Mouse (Mus musculus): ENCODE measurements at regions not wholly inside any gene's neighbourhood (a gene's known extent, or its start where the extent isn't known, plus 50 kb on each side); places are given as distances from the start of the nearest gene placed in this dataset.
A peak's percentile ranks its signal among the peaks of the same experiment; 100 is the strongest.
"Not testable (repeated sequence)": the region's sequence is repeated elsewhere in the genome, so short reads cannot be mapped to it uniquely, and the experiment has no call there.

DNA sequence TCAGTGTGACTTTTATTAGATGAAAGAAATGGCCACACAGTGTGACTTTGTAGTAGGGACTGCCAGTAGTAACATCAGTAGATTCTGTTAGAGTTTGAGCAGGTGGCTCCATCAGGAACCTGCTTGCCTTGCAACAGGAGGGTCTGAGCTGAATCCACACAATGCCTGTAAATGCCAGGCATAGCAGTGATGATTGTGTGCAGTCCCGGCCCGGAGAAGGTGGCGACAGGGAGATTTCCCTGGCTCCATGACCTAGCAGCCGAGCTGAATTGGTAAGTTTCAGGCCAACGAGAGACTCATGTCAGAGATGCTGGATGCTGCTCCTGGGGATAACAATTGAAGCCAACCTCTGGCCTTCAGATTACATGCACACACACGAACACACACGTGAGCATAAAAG, 102.8 kb upstream of the Tbl1xr1 start:
- DNase-seq: no peak

DNA sequence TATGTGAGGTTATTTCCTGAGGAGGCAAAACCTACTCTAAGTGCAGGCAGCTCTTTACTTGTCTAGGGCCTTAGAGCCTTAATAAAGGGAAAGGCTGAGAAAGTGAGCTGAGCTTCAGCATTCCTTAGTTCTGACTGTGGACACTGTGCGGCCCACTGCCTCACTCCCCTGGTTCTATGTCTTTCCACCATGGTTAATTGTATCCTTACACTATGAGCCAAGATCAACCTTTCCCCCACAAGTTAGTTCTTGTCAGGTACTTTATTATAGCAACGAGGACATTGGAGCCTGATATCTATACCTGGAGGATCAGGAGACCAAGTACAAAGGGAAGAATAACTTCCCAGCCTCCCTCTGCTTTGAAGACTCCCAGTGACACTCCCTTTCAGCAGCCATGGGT, 101.7 kb upstream of the Tbl1xr1 start:
- DNase-seq: no peak

DNA sequence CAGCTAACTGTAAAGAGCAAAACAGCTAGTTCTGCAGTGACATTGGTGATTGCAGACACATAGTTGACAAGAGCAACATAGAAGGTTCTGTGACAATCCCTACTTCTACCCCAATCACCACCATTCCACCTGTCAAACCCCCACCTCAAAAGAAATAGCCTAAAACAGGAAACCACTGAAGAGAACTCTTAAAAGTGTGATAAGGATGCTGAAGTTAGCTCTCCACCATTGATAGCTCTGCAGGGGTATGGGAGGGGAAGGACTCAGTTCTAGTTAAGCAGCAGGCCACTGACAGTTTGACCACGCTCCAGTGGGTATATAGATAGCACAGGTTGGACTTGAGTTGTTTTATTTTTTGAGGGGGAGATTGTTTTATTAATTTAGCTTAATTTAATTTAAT, 98.7 kb upstream of the Tbl1xr1 start:
- no peak for DNase-seq

DNA sequence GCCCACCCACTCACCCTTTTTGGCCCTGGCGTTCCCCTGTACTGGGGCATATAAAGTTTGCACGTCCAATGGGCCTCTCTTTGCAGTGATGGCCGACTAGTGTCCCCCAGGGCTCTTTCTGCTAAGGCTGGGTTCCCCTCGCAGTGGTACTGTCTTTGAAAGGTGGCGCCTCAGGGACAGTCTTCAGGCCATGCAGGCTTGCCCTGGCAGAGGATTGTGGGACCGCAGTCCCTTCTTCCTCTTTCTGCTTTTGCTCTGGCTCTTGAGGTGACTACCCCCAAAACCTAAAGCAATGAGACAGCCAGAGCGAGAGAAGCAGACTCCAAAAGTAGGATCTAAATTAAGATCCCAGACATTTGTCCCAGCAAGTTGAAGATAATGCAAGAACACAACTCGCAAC, 93.5 kb upstream of the Tbl1xr1 start:
- no peak for DNase-seq

DNA sequence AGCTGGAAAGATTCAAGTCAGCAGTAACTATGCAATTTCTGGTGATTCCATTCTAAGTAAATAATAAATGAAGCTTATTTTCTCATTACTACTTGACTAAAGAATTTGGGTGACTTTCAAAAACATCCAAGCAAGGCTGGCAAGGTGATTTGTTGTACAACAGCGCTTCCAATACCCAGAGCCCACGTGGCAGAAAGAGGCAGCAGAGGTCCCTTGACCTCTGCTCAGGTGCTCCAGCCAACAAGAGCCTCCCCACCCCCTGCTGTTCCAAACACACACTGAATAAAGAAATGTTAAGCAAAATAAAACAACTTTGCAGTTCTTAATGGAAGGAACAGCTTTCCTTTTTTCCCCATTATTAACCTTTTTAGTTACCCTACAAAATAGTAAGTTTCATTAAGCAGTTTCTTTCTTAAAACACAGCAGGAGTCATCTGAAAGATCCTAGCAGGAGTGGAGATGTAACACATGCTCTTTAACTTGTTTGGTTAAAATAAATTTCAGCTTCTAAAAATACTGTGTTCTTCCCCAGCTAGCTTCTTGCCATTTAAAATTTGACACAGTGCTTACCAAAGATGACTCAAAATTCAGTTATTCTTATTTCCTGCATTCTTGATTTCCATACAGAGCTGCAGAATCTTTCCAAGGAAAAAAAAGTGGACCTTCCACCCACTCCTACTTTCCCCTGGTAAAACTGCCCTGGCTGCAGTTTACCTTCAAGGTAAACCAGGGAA, 92.3 kb upstream of the Tbl1xr1 start:
- no peak for DNase-seq

DNA sequence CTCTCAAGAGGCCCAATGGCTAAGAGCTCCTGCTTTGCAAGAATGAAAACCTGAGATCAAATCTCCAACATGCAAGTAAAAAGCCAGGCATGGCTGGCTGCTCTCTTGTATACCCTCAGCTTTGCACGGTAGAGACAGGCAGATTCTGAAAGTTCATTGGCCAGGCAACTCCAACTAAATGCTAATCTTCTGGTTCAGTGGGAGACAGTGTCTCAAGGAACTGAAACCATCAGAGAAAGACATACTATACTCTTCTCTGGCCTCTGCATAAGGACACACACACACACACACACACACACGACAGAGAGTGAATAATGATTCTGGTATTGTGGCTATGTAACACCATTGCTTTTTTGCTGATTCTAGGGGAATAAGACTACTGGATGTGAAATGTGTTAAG, 91.6 kb upstream of the Tbl1xr1 start:
- no peak for DNase-seq

DNA sequence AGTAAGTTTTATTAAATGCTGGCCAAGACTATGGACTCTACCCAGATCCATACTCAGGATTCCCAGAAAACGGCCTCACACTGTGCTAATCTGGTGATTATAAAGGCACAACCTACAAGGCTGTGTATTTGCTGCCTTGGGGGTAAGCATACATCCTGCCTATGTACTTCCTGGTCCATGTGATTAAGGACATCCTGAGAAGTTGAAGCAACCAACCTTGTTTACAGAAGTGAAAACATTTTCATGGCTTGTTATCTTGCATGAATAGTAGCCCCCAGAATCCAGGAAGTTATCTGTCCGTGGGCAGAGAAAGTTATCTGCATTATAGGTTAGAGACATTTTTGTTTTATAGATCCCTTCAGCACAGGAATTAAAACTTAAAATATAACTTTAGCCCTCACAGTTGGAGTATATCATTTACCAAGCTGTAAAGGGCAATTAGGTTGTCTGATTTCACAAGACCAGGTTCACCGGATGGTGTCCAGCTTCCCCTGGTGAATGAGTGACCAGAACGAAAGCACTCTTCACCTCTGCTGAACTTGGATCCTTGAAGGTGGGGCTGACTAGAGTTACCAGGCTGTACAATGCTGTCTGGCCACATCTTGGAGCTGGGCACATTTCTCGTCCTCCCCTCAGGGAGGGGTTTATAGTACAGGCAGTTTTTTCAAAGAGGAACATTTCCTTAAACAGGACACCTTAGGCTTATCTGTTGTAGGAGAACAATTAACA, 90.1 kb upstream of the Tbl1xr1 start:
- no peak for DNase-seq

DNA sequence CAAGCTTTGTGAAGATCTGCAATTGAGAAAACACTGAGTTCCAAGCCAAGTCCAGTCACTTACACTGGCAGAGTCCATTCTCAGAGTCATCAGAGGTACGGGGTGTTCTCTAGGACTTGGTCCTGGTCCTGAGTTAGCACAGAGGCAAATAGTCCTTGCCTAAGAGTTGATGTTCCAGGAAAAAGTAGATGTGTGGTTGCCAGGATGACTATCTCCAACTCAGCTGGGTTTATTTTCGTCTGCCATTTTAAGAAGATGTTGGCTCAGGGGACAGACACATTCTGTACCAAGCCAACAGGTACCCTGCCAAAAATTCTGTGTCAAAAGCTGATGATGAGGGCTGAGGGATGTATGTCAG, 89.6 kb upstream of the Tbl1xr1 start:
- DNase-seq: no peak

DNA sequence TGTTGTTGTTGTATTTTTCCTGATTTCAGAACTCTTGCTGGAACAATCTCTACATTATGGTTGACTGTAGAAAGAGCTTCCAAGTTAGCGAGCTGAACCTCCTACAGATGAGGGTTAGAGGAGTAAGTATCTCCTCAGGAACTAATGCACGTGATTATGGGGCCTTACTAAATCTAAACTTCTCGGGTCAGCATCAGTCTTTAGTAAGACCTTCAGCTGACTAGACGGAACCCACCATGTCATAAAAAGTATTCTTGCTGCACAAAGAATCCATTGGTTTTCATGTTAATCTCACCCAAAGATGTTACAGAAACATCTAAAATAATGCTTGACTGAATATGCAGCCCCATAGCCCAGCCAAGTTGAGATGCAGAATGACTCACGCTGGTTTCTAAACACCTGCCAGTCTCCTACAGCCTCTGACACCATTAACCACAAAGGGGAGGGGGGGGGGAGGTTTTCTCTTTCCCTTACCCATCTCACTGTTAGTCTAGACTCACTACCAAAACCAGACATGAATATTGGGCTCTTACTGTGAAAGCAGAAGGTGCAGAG, 88.9 kb upstream of the Tbl1xr1 start:
- no peak for DNase-seq

DNA sequence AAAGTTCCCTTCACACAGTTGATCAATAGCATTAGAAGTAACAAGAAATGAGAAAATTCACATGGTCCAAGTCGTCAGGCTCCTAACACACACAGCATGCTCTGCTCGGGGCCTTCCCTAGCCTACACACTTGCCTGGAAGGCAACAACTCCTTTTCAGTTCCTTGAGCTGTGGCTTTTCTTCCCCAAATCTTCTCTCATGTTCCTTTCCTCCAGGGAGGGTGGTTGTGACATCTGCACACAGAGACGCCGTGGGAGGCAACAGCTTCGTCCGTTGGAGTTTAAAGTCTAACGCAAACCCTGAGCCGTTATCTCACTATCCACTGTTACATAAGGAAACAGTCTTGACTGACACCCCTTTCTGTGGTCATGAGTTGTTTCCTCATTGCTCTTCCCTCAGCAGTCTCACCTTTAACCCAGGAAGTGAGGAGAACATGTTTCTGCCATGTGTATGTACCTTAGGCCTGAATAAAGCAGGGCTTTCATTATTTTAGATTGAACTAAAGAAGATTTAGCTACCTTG, 88.4 kb upstream of the Tbl1xr1 start:
- no peak for DNase-seq

DNA sequence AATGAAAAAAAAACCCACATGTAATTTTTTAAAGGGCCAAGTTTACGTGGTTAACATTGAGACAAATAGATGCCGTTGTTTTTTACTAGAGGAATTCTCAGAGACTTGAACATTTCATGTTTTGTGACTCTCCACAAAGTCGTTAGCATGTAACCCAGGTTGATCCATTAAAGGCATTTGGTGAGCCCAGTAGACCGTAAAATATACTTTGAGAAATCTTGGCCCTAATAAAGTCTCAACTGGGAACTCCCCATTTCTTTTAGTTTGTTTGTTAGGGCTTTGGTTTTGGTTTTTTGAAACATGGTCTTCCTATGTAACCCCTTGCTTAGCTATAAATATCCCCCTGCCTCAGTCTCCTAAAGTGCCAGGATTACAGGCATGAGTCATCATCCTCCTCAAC, 85.9 kb upstream of the Tbl1xr1 start:
- DNase-seq: no peak

DNA sequence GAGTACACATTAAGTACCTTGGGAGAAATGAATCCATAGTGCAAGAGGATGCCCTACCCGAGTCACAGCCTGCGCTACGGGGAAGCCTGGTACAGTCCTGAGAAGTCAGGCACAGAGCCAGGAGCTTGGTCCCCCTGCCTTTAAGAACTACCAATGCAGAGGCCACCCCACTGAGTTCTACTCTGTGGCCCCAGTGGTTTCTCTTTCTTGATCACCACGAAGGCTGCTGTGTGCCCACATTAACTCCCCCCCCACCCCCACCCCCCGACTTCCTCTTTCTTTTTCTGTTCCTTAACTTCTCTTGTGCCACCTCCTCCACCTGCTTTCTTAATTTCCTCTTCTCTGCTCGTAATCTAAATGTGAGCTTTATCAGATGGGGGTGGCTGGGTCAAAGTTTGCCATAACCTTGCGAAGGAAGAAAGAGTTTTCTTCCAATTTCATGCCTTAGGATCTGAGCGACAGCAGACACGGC, 84.7 kb upstream of the Tbl1xr1 start:
- peak; percentile 11 to 27 for DNase-seq

DNA sequence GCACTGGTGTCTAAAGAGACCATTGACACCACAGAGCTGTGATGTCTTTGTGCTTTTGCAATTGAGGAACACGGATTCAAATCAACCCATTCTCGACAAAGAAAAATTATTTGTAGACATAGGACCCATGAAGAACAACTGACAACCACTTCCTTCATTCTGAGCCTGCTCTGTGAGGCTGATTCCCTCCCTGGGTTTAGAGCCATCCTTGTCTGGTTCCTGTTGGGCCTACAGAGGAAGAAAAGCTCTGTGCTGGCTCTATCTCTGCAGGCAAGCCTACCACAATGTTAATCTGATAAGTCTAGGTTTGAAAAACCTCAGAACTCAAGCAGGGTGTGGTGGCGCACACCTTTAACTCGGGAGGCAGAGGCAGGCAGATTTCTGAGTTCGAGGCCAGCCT, 84.2 kb upstream of the Tbl1xr1 start:
- DNase-seq: no peak

DNA sequence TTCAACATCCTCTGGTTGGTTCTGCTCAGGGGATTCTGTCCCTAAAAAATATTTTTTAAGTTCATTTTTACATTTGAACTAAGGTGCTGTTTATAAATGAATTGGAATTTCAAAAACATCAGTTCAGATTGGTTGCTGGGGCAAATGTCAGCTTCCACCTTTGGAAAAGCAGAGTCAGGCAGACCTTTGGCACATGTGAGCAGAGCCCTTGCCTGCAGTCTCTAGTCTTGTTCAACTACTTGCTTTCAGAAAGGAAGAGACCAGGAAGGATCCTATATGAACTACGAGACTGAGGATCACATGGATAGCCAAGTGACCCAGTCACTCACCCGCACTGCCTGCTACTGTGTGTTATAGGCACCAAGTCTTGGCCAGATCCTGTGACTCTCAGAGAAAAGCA, 82.5 kb upstream of the Tbl1xr1 start:
- DNase-seq: no peak

DNA sequence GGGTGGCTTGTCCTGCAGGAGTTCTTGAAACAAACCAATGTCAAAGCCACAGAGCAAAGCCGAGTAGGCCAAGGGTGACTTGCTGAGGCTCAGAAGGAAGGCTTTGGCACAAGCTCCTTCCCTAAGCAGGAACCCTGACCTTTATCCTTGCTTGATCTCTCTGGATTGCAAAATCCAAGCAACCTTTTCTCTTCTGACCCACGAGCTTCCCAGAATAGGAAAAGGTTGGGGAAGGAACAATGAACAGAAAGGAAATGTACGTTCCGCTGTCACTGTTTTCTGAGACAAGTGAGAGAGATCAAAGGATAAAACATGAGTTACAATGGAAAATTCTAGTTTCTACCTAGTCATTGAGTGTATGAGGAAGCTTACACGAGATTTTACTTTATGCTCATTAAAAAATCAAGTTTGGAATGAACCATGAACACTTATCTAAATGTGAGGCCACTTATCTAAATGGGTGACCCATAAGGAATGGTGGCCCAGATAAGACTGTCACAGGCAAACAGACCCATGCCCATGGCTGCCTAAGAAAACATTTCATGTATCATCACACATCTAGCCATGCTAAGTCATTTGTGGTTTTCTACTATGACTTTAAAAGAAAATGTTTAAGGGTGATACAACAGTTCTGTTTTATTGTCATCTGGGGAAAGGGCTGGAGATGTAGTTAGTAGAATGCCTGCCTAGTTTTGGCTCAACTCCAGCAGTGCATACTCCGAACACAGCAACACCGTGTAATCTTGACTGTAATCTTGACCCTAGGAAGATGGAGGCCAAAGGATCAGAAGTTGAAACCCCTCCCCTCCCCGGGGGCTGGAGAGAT, 80.7 kb upstream of the Tbl1xr1 start:
- no peak for DNase-seq

DNA sequence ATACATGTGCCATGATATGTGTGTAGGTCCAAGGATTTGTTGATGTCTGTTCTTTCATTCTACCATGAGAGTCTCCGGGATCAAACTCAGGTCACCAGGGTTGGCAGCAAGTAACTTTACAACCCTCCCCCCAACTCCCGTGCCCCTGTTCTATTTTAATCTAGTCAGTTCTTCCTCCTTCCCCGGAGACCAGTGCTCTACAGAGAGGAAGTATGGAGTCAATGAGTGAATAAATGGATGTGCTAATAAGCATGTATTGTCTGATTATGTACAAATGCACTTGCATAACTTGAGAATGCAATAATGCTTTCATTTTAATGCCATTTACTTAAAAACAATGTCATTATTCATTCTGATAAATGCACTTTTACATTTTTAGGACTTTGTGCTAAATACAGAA, 79.1 kb upstream of the Tbl1xr1 start:
- no peak for DNase-seq

DNA sequence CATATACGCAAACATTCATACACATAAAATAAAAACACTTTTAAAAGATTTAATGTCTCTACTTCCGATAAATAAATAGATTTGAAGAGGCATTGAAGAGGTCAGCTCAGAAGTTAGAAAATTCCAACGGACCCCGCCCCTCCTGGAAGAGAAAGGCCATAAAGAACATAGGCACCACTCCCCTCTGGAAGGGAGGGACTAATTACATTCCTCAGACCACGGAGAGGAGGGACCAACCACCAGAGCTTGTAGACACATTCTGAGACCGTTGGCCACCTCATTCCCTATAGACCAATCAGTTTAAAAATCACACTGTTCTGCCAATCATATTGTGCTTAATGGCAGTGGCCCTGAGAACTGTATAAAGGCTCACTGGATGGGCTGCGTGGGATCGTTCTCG, 71.0 kb upstream of the Tbl1xr1 start:
- DNase-seq: no peak

DNA sequence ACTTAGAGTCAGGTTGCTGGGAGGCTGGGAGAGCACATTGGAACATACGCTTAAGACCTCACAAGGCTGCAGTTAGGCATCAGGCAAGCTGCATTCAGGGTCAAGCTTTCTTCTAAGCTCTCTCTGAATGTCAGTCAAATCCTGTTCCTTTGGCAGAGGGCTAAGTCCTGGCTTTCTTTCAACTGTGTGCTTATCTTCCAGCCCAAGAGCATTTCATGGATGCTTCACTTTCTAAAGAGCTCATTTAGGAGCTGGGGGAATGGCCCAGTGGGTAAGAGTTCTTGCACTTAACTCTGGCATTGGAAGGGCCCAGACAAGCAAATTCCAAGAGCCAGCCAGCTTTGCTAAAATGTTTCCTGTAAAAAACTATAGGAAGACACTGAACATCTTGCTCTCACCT, 70.3 kb upstream of the Tbl1xr1 start:
- peak; percentile 33 to 49 for DNase-seq

DNA sequence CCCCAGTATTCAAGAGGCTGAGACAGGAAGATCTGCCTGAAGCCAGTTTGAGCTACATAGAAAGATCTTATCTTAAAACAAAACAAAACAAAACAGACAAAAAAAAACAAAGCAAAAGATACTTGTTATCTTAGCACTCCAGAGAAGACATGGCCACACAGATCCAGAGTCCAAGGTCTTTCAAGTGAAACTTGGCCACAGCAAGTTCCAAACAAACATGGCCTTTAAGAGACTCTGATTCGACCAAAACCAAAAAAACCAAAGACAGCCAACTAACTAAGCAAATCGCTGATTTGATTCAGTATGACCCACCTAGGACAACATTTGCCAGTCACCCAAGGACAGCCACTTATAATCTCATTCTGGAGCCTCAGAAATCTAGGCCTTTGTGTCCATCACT, 69.8 kb upstream of the Tbl1xr1 start:
- no peak for DNase-seq

DNA sequence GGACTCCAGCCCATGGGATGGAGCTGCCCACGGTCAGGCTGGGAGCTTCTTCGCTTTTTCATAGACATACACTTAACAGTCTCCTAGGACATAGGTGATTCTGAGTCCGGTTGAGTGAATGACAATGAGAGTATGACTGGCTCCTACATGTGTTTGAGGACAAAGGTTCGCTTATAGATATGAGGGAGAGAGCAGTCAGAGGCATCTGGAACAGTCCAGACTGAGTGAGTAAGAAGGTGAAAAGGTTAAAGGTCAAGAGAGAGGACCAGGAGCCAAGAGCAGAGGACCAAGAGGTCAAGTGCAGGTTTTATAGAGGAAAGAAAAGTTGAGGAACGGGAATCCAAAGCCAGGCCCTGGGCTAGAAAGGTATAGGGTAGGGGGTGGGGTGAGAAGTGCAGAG, 68.7 kb upstream of the Tbl1xr1 start:
- DNase-seq: no peak

DNA sequence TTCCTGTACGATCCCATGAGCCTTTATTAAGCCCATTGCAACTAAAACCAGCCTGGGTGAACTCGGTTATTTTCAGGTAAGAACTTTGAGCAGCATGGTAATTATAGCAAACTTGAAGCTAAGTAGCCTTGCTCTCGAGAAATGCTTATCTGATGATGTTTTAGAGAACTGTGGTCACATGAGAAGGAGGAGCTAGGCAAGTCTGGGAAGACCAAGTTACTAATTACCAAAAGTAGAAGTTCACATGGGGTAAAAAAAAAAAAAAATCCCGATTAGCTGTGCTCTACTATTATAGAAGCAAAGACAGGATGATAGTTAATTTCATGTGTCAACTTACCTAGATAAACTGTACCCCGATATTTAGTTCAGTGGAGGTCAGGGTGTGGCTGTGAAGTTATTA, 68.0 kb upstream of the Tbl1xr1 start:
- no peak for DNase-seq

DNA sequence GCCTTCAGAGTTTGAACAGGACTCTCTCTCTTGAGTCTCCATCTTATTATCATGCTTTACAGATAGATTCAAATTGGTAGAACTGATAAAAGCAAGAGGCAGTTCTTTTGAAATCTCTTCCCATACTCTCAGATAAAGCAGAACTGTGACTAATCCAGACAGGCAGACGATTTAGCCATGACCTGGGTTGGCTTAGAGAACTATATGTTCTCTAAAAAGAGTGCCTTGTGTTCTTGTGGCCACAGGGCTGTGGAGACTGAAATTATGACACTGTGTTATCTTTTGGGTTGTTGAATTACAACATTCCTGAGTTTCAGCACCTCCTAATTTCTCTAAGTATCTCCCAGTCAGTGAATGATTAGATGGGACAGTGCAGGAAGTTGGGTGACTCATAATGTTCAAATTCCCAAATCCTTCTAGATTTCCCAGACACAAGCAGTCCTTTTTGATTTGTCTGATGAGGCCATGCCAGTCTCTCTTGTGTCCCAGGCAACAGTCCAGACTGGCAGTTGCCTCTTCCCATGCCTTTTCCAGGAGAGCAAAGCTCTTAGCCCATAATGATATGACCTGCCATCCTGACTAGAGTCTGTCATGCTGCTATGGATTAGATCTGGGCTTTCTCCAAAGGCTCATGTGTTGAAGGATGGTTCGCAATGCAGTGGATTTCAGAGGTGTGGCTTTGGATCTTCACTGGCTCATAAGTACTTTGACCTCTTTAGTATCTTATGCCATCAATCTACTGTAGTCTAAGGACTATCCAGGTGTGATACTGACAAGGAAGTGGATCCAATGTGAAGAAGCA, 66.4 kb upstream of the Tbl1xr1 start:
- peak in 1 of 2 experiments; percentile 16 for DNase-seq

DNA sequence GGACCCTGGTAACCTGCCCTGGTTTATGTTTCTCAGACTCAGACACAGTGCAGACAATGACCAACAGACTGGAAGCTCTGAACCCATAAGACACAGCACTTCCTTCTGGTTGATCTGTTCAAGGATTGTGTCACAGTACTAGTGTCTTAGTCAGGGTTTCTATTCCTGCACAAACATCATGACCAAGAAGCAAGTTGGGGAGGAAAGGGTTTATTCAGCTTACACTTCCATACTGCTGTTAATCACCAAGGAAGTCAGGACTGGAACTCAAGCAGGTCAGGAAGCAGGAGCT, 65.8 kb upstream of the Tbl1xr1 start:
- DNase-seq: not testable (repeated sequence)

Measured in cerebellum, postnatal 10 days (tissue).